Mouse (Mus musculus) embryonic fibroblast, embryonic 13.5 days (primary cell): ENCODE results near the gene Cnbd2. TPM values are rescaled to one million over a fixed set of nuclear protein-coding genes. Genes with fewer than 3 reads are reported as not detected.
A peak's percentile ranks its signal among the peaks of the same experiment; 100 is the strongest.

Source experiments
- H3K27ac ChIP-seq: 2 replicates; pipeline ENCODE4 v1.5.1; 2012; ENCODE audit warnings: low read length, control low read depth, inconsistent platforms; ENCODE audit not compliant: insufficient read depth
- H3K4me1 ChIP-seq: 2 replicates; pipeline ENCODE4 v1.6.1; 2011; ENCODE audit warnings: low read length; ENCODE audit not compliant: control insufficient read depth, insufficient read depth
- H3K4me3 ChIP-seq: 2 replicates; pipeline ENCODE4 v1.5.1; 2011; ENCODE audit warnings: mild to moderate bottlenecking, control low read depth, low read length; ENCODE audit not compliant: insufficient read depth
- CTCF ChIP-seq: IDR thresholded peaks from 2 replicates; pipeline ENCODE4 v1.5.1; 2011; ENCODE audit warnings: mild to moderate bottlenecking, control low read depth, low read length, moderate library complexity, borderline replicate concordance; ENCODE audit not compliant: insufficient read depth
- POLR2A ChIP-seq: IDR thresholded peaks from 2 replicates; pipeline ENCODE4 v1.6.1; 2011; ENCODE audit warnings: low read depth, mild to moderate bottlenecking, control low read depth, low read length, moderate library complexity
- polyA plus RNA-seq: library from polyadenylated mRNA; stranded (reverse); fragments of >200 nt; gene quantifications from 2 replicates; pipeline ENCODE4 v1.2.4, GENCODE M21; 2011; ENCODE audit warnings: low read depth; ENCODE audit not compliant: missing spikeins, insufficient read length

Gene Cnbd2
- polyA plus RNA-seq, 1 experiment = 3.4 TPM

GRCm38 (mm10) chr2:156289552-156290160 lies 22.4 kb upstream of the Cnbd2 start:
- TF ChIP-seq POLR2A = no peak
- TF ChIP-seq CTCF = no peak
- Histone ChIP-seq H3K4me3 (no peak overlapping the region), H3K27ac (no peak overlapping the region), H3K4me1 (no peaks in the 10 kb centered on the region)

GRCm38 (mm10) chr2:156291998-156292397 lies 20.1 kb upstream of the Cnbd2 start:
- Histone ChIP-seq H3K4me3 (no peak overlapping the region), H3K4me1 (no peaks in the 10 kb centered on the region), H3K27ac (no peak overlapping the region)
- TF ChIP-seq CTCF = no peak
- TF ChIP-seq POLR2A = no peak

GRCm38 (mm10) chr2:156295601-156296063 lies 16.5 kb upstream of the Cnbd2 start:
- Histone ChIP-seq H3K4me1 (no peaks in the 10 kb centered on the region), H3K4me3 (no peak overlapping the region), H3K27ac (no peak overlapping the region)
- no peak for TF ChIP-seq CTCF
- TF ChIP-seq POLR2A = no peak

GRCm38 (mm10) chr2:156296190-156296589 lies 15.9 kb upstream of the Cnbd2 start:
- H3K4me1 ChIP-seq = no peaks in the 10 kb centered on the region
- no peak overlapping the region for H3K27ac ChIP-seq
- TF ChIP-seq POLR2A (no peak), CTCF (no peak)
- H3K4me3 ChIP-seq = no peak overlapping the region

GRCm38 (mm10) chr2:156297653-156298052 lies 14.4 kb upstream of the Cnbd2 start:
- TF ChIP-seq CTCF (no peak), POLR2A (no peak)
- no peak overlapping the region for H3K4me3 ChIP-seq
- no peaks in the 10 kb centered on the region for H3K4me1 ChIP-seq
- no peak overlapping the region for H3K27ac ChIP-seq

GRCm38 (mm10) chr2:156298458-156298857 lies 13.6 kb upstream of the Cnbd2 start:
- Histone ChIP-seq H3K4me1 (no peaks in the 10 kb centered on the region), H3K4me3 (no peak overlapping the region), H3K27ac (no peak overlapping the region)
- TF ChIP-seq POLR2A (no peak), CTCF (no peak)

- TF ChIP-seq CTCF (no peak), POLR2A (no peak)
- Histone ChIP-seq H3K27ac (no peak overlapping the region), H3K4me1 (no peaks in the 10 kb centered on the region), H3K4me3 (no peak overlapping the region)
Observed at GRCm38 (mm10) chr2:156302063-156302462, 10.0 kb upstream of the Cnbd2 start.

- no peak overlapping the region for H3K4me3 ChIP-seq
- TF ChIP-seq CTCF (no peak), POLR2A (no peak)
- H3K4me1 ChIP-seq = no peaks in the 10 kb centered on the region
- H3K27ac ChIP-seq = no peak overlapping the region
Observed at GRCm38 (mm10) chr2:156304351-156304750, 7.7 kb upstream of the Cnbd2 start.

- TF ChIP-seq CTCF (no peak), POLR2A (no peak)
- Histone ChIP-seq H3K4me1 (no peaks in the 10 kb centered on the region), H3K27ac (no peak overlapping the region), H3K4me3 (no peak overlapping the region)
Observed at GRCm38 (mm10) chr2:156305818-156306217, 6.3 kb upstream of the Cnbd2 start.

- no peaks in the 10 kb centered on the region for H3K4me1 ChIP-seq
- H3K27ac ChIP-seq = no peak overlapping the region
- no peak for TF ChIP-seq POLR2A
- TF ChIP-seq CTCF = peak; percentile 73; the same call in 1 of the 2 replicates
- H3K4me3 ChIP-seq = no peak overlapping the region
Observed at GRCm38 (mm10) chr2:156307261-156307660, 4.8 kb upstream of the Cnbd2 start.
